Mouse (Mus musculus) small intestine, adult 2 months (tissue): ENCODE results near the gene Htra2. TPM values are rescaled to one million over a fixed set of nuclear protein-coding genes. Genes with fewer than 3 reads are reported as not detected.

Experiments
- H3K27ac ChIP-seq: fragments of 200-500 bp; 2 replicates; pipeline ENCODE4 v1.5.1; 2012; ENCODE audit warnings: low read depth, low read length, control low read depth, inconsistent platforms; ENCODE audit not compliant: insufficient read depth
- H3K27me3 ChIP-seq: fragments of 200-500 bp; 2 replicates; pipeline ENCODE4 v1.6.1; 2012; ENCODE audit warnings: mild to moderate bottlenecking, moderate library complexity, low read length, inconsistent platforms; ENCODE audit not compliant: control insufficient read depth, insufficient read depth
- H3K36me3 ChIP-seq: fragments of 200-500 bp; 2 replicates; pipeline ENCODE4 v1.6.1; 2012; ENCODE audit warnings: mild to moderate bottlenecking, low read length, control low read depth, inconsistent platforms; ENCODE audit not compliant: control insufficient read depth, insufficient read depth
- H3K4me1 ChIP-seq: fragments of 200-500 bp; 2 replicates; pipeline ENCODE4 v1.6.1; 2012; ENCODE audit warnings: low read length, inconsistent platforms, mixed read lengths; ENCODE audit not compliant: control insufficient read depth, insufficient read depth, insufficient read length
- H3K4me3 ChIP-seq: fragments of 200-500 bp; 2 replicates; pipeline ENCODE4 v1.5.1; 2012; ENCODE audit warnings: low read depth, mild to moderate bottlenecking, control low read depth, inconsistent platforms, low read length, moderate library complexity
- CTCF ChIP-seq: fragments of 200-500 bp; IDR thresholded peaks from 2 replicates; pipeline ENCODE4 v1.5.1; 2012; ENCODE audit warnings: low read depth, mild to moderate bottlenecking, control low read depth, inconsistent platforms, low read length, moderate library complexity, mixed read lengths; ENCODE audit not compliant: insufficient replicate concordance, insufficient read length; ENCODE audit errors: extremely low read depth
- POLR2A ChIP-seq: fragments of 200-500 bp; IDR thresholded peaks from 2 replicates; pipeline ENCODE4 v1.6.1; 2012; ENCODE audit warnings: low read depth, mild to moderate bottlenecking, control low read depth, inconsistent platforms, low read length, moderate library complexity
- WGBS: fragments of 180-500 bp; shearing (Covaris S2); methylation state at CpG from one replicate; pipeline ENCODE4 v1.1.7; 2018; 5-methylcytosine and 5-hydroxymethylcytosine counted together
- polyA plus RNA-seq: library from polyadenylated mRNA; depleted of rRNA; stranded (reverse); fragments of >200 nt; gene quantifications from 2 replicates; pipeline ENCODE4 v1.2.3, GENCODE M21; 2012

The Htra2 gene
- polyA plus RNA-seq, 1 experiment = 24.3 TPM

- peaks cover 4% of the 10 kb centered on the region; the same call in 1 of the 2 replicates for H3K4me1 ChIP-seq
- no peak overlapping the region for H3K27ac ChIP-seq
- H3K4me3 ChIP-seq = no peak overlapping the region
- no peaks in the 10 kb centered on the region for H3K27me3 ChIP-seq
- no peaks in the 10 kb centered on the region for H3K36me3 ChIP-seq
- 77% methylated on average over 6 of the region's 6 CpGs for WGBS
- TF ChIP-seq POLR2A (no peak), CTCF (no peak)
Observed at GRCm38 (mm10) chr6:83095968-83096367, 40.9 kb upstream of the Htra2 start.

- Histone ChIP-seq H3K36me3 (no peaks in the 10 kb centered on the region), H3K4me1 (peaks cover 6% of the 10 kb centered on the region), H3K27ac (no peak overlapping the region), H3K27me3 (peaks cover 17% of the 10 kb centered on the region), H3K4me3 (no peak overlapping the region)
- TF ChIP-seq CTCF = no peak
- WGBS = 18% methylated on average over 6 of the region's 6 CpGs
Observed at GRCm38 (mm10) chr6:83092416-83093127, 37.5 kb upstream of the Htra2 start.

GRCm38 (mm10) chr6:83087926-83088260, 32.8 kb upstream of the Htra2 start:
- Histone ChIP-seq H3K4me1 (peaks cover 17% of the 10 kb centered on the region), H3K36me3 (no peaks in the 10 kb centered on the region), H3K27me3 (peaks cover 43% of the 10 kb centered on the region), H3K4me3 (peak overlapping the region; percentile 44), H3K27ac (no peak overlapping the region)
- WGBS = 35% methylated on average over 9 of the region's 9 CpGs
- TF ChIP-seq CTCF = no peak
- no peak for TF ChIP-seq POLR2A

- H3K4me1 ChIP-seq = peaks cover 14% of the 10 kb centered on the region
- H3K27me3 ChIP-seq = peaks cover 43% of the 10 kb centered on the region
- peak overlapping the region; percentile 38; the same call in 1 of the 2 replicates for H3K27ac ChIP-seq
- no peaks in the 10 kb centered on the region for H3K36me3 ChIP-seq
- TF ChIP-seq POLR2A (no peak), CTCF (no peak)
- H3K4me3 ChIP-seq = peak overlapping the region; percentile 44
- 10% methylated on average over 47 of the region's 47 CpGs for WGBS
Observed at GRCm38 (mm10) chr6:83087205-83087925, 32.3 kb upstream of the Htra2 start.

- 6% methylated on average over 42 of the region's 42 CpGs for WGBS
- peaks cover 14% of the 10 kb centered on the region for H3K4me1 ChIP-seq
- H3K27me3 ChIP-seq = peaks cover 43% of the 10 kb centered on the region
- H3K27ac ChIP-seq = peak within 1 kb of the TSS; percentile 38; the same call in 1 of the 2 replicates
- H3K4me3 ChIP-seq = peak within 1 kb of the TSS; percentile 44
- TF ChIP-seq POLR2A = no peak
- no peak for TF ChIP-seq CTCF
- H3K36me3 ChIP-seq = 0 out of 2 replicates have a peak, but pooled peaks cover 3% of the 10 kb centered on the region
Observed at GRCm38 (mm10) chr6:83086121-83087035, 31.3 kb upstream of the Htra2 start, which contains the start of gene Lbx2. Lbx2 (plus strand) TSS chr6:83086367.

- Histone ChIP-seq H3K36me3 (peaks cover 11% of the 10 kb centered on the region; the same call in 1 of the 2 replicates), H3K4me3 (no peak overlapping the region), H3K27me3 (peaks cover 40% of the 10 kb centered on the region), H3K27ac (no peak overlapping the region), H3K4me1 (peaks cover 14% of the 10 kb centered on the region)
- 26% methylated on average over 6 of the region's 6 CpGs for WGBS
- TF ChIP-seq POLR2A = no peak
- TF ChIP-seq CTCF = no peak
Observed at GRCm38 (mm10) chr6:83084477-83084876, 29.4 kb upstream of the Htra2 start.
